Mouse (Mus musculus): ENCODE measurements around the gene Ucn2.

GRCm38 (mm10) chr9:109031686-109032085 is 45.9 kb downstream of the Ucn2 start:
- TF ChIP-seq MYOD1 (IDR thresholded peaks at IDR 0.05; ENCODE audit: control insufficient read depth, insufficient read length, low read depth): no peak
- TF ChIP-seq FOSL1 (IDR thresholded peaks at IDR 0.05; ENCODE audit: insufficient read depth, low read length, poor library complexity, severe bottlenecking): no peak
